Comparison of ENCODE assay signal across 7 mouse cellular contexts in genomic region chr12:16799928-16800258, GRCm38 (mm10). TPM values are rescaled to one million over a fixed set of nuclear protein-coding genes. Genes with fewer than 3 reads are reported as not detected.
DNase-seq lines count a peak whose midpoint lies in the region; ATAC-seq and TF ChIP-seq lines count a peak whose summit lies in the region.

No protein-coding gene starts in this region.

- no peak for TF ChIP-seq CTCF in lung, embryonic 14.5 days (IDR thresholded peaks at IDR 0.05; ENCODE audit: low read depth)

- no peaks in the 10 kb centered on the region for H3K9me3 ChIP-seq in lung, embryonic 14.5 days (ENCODE audit: low read depth, low read length)
- H3K9me3 ChIP-seq in forebrain, embryonic 16.5 days (ENCODE audit: control insufficient read depth, low read length), result no peaks in the 10 kb centered on the region
- no peaks in the 10 kb centered on the region for H3K9me3 ChIP-seq in liver, embryonic 13.5 days (replicated peaks)
- H3K9me3 ChIP-seq in stomach, embryonic 16.5 days (replicated peaks; ENCODE audit: control insufficient read depth, low read length), result no peaks in the 10 kb centered on the region

- WGBS in lung, embryonic 14.5 days, result 12% methylated on average over 6 of the region's 6 CpGs
- WGBS in forebrain, embryonic 16.5 days, result 19% methylated on average over 6 of the region's 6 CpGs
- WGBS in liver, embryonic 13.5 days (ENCODE audit: insufficient replicate concordance), result 37% methylated on average over 5 of the region's 6 CpGs
- WGBS in stomach, embryonic 16.5 days, result 12% methylated on average over 6 of the region's 6 CpGs

- peak overlapping the region; percentile 61 for H3K9ac ChIP-seq in lung, embryonic 14.5 days
- H3K9ac ChIP-seq in forebrain, embryonic 16.5 days (replicated peaks; ENCODE audit: low read depth, low read length), result no peak overlapping the region
- H3K9ac ChIP-seq in liver, embryonic 13.5 days, result peak overlapping the region; percentile 41; the same call in 1 of the 2 replicates
- peak overlapping the region; percentile 72; the same call in 1 of the 2 replicates for H3K9ac ChIP-seq in stomach, embryonic 16.5 days (ENCODE audit: low read length)

- peaks cover 3% of the 10 kb centered on the region; the same call in 1 of the 2 replicates for H3K27me3 ChIP-seq in lung, embryonic 14.5 days (ENCODE audit: insufficient read depth, low read length)
- H3K27me3 ChIP-seq in forebrain, embryonic 16.5 days (replicated peaks; ENCODE audit: control insufficient read depth, insufficient read depth, low read length), result peaks cover 6% of the 10 kb centered on the region; the same call in 1 of the 2 replicates
- peaks cover 42% of the 10 kb centered on the region for H3K27me3 ChIP-seq in liver, embryonic 13.5 days
- no peaks in the 10 kb centered on the region for H3K27me3 ChIP-seq in stomach, embryonic 16.5 days (ENCODE audit: control insufficient read depth, insufficient read depth, low read length)

- peak overlapping the region; percentile 99 for H3K4me2 ChIP-seq in lung, embryonic 14.5 days
- H3K4me2 ChIP-seq in forebrain, embryonic 16.5 days (ENCODE audit: low read length), result peak overlapping the region; percentile 71
- H3K4me2 ChIP-seq in liver, embryonic 13.5 days, result peak overlapping the region; percentile 60
- peak overlapping the region; percentile 100 for H3K4me2 ChIP-seq in stomach, embryonic 16.5 days (ENCODE audit: low read depth, low read length)

- H3K36me3 ChIP-seq in lung, embryonic 14.5 days (ENCODE audit: insufficient read depth), result no peaks in the 10 kb centered on the region
- no peaks in the 10 kb centered on the region for H3K36me3 ChIP-seq in forebrain, embryonic 16.5 days (ENCODE audit: control insufficient read depth, insufficient read depth)
- no peaks in the 10 kb centered on the region for H3K36me3 ChIP-seq in liver, embryonic 13.5 days
- H3K36me3 ChIP-seq in stomach, embryonic 16.5 days (ENCODE audit: control insufficient read depth, insufficient read depth, low read length), result no peaks in the 10 kb centered on the region

- H3K27ac ChIP-seq in lung, embryonic 14.5 days (ENCODE audit: low read depth), result no peak overlapping the region
- H3K27ac ChIP-seq in forebrain, embryonic 16.5 days (ENCODE audit: low read length), result no peak overlapping the region
- no peak overlapping the region for H3K27ac ChIP-seq in liver, embryonic 13.5 days
- H3K27ac ChIP-seq in stomach, embryonic 16.5 days (ENCODE audit: low read length), result no peak overlapping the region

- ATAC-seq in lung, embryonic 14.5 days (ENCODE audit: insufficient read depth), result peak; percentile 39; the same call in 1 of the 2 replicates
- no peak for ATAC-seq in forebrain, embryonic 16.5 days
- ATAC-seq in liver, embryonic 13.5 days (ENCODE audit: low read depth), result peak; percentile 39; the same call in 1 of the 2 replicates
- 0 out of 2 replicates have a peak, but pooled peaks have one; percentile 41 for ATAC-seq in stomach, embryonic 16.5 days (ENCODE audit: insufficient read depth, low FRiP score)

- no peak for DNase-seq in lung, embryonic 14.5 days
- DNase-seq in lung, postnatal 10 days, result no peak
- DNase-seq in liver, embryonic 13.5 days, result no peak
- no peak for DNase-seq in ovary, postnatal 14 days (ENCODE audit: low spot score)
- no peak for DNase-seq in cerebellum, adult 9-11 months

- peak overlapping the region; percentile 58 for H3K4me3 ChIP-seq in lung, embryonic 14.5 days (ENCODE audit: low read depth, low read length)
- peak overlapping the region; percentile 46 for H3K4me3 ChIP-seq in forebrain, embryonic 16.5 days (replicated peaks; ENCODE audit: low read length)
- peak overlapping the region; percentile 52 for H3K4me3 ChIP-seq in liver, embryonic 13.5 days (replicated peaks)
- H3K4me3 ChIP-seq in stomach, embryonic 16.5 days (replicated peaks; ENCODE audit: low read length), result peak overlapping the region; percentile 61

- H3K4me1 ChIP-seq in lung, embryonic 14.5 days (ENCODE audit: insufficient read depth), result no peaks in the 10 kb centered on the region
- H3K4me1 ChIP-seq in forebrain, embryonic 16.5 days (replicated peaks; ENCODE audit: control insufficient read depth, insufficient read depth, low read length), result peaks cover 11% of the 10 kb centered on the region
- H3K4me1 ChIP-seq in liver, embryonic 13.5 days (replicated peaks), result 0 out of 2 replicates have a peak, but pooled peaks cover 4% of the 10 kb centered on the region
- 0 out of 2 replicates have a peak, but pooled peaks cover 5% of the 10 kb centered on the region for H3K4me1 ChIP-seq in stomach, embryonic 16.5 days (ENCODE audit: control insufficient read depth, insufficient read depth, low read length)

RNA-seq across cellular contexts. Expression of gene Greb1, which starts 0.8 kb away (rescaled TPM):
- polyA plus RNA-seq in lung, embryonic 14.5 days (2014; fragmentation: Nextera tagmentation; extraction: Ambion mirVana), result 3.1 and 4.4 TPM in 2 replicates
- 0.56 and 0.72 TPM in 2 replicates for polyA plus RNA-seq in forebrain, embryonic 16.5 days (2015; fragmentation: Nextera tagmentation; extraction: Ambion mirVana)
- polyA plus RNA-seq in liver, embryonic 13.5 days (2015; fragmentation: Nextera tagmentation; extraction: Ambion mirVana), result 0.61 and 0.68 TPM in 2 replicates
- 0.80 and 1.0 TPM in 2 replicates for polyA plus RNA-seq in stomach, embryonic 16.5 days (2015; fragmentation: Nextera tagmentation; extraction: Ambion mirVana)

RNA-seq across cellular contexts. Expression of gene E2f6, which starts 10.9 kb away (rescaled TPM):
- 49.0 and 49.8 TPM in 2 replicates for polyA plus RNA-seq in lung, embryonic 14.5 days (2014; fragmentation: Nextera tagmentation; extraction: Ambion mirVana)
- 28.0 and 28.6 TPM in 2 replicates for polyA plus RNA-seq in forebrain, embryonic 16.5 days (2015; fragmentation: Nextera tagmentation; extraction: Ambion mirVana)
- 22.6 and 26.1 TPM in 2 replicates for polyA plus RNA-seq in liver, embryonic 13.5 days (2015; fragmentation: Nextera tagmentation; extraction: Ambion mirVana)
- 26.5 and 27.9 TPM in 2 replicates for polyA plus RNA-seq in stomach, embryonic 16.5 days (2015; fragmentation: Nextera tagmentation; extraction: Ambion mirVana)
